Mouse (Mus musculus) embryonic facial prominence, embryonic 14.5 days (tissue): Measurements from ENCODE around the gene P4ha3. TPM values are rescaled to one million over a fixed set of nuclear protein-coding genes. Genes with fewer than 3 reads are reported as not detected.

Experiments
- ATAC-seq: fragments of 200-750 bp; cut with Nextera tagmentation; 2 replicates; pipeline ENCODE4 v1.8.0; 2017; ENCODE audit warnings: low read depth, moderate number of reproducible peaks, moderate TSS enrichment
- DNase-seq: peaks from one replicate; pipeline ENCODE4 v3.0.0-alpha.2; 2015; ENCODE audit warnings: low spot score
- H3K27ac ChIP-seq: fragments of 300-500 bp; sonication (generic); replicated peaks from 2 replicates; pipeline ENCODE4 v1.5.1; 2014; ENCODE audit warnings: low read depth, mild to moderate bottlenecking, low read length, moderate library complexity
- H3K27me3 ChIP-seq: fragments of 300-500 bp; sonication (generic); replicated peaks from 2 replicates; pipeline ENCODE4 v1.6.1; 2014; ENCODE audit warnings: low read length; ENCODE audit not compliant: control insufficient read depth, insufficient read depth
- H3K36me3 ChIP-seq: fragments of 300-500 bp; sonication (generic); 2 replicates; pipeline ENCODE4 v1.6.1; 2014; ENCODE audit warnings: low read length, mixed read lengths; ENCODE audit not compliant: control insufficient read depth, insufficient read depth
- H3K4me1 ChIP-seq: fragments of 300-500 bp; sonication (generic); 2 replicates; pipeline ENCODE4 v1.6.1; 2014; ENCODE audit warnings: antibody characterized with exemption, low read length; ENCODE audit not compliant: control insufficient read depth, insufficient read depth
- H3K4me2 ChIP-seq: fragments of 300-500 bp; sonication (generic); 2 replicates; pipeline ENCODE4 v1.6.1; 2014; ENCODE audit warnings: low read depth, mild to moderate bottlenecking, low read length, moderate library complexity, mixed read lengths
- H3K4me3 ChIP-seq: fragments of 300-500 bp; sonication (generic); 2 replicates; pipeline ENCODE4 v1.5.1; 2014; ENCODE audit warnings: low read depth, mild to moderate bottlenecking, low read length
- H3K9ac ChIP-seq: fragments of 300-500 bp; sonication (generic); 2 replicates; pipeline ENCODE4 v1.6.1; 2014; ENCODE audit warnings: low read depth, mild to moderate bottlenecking, low read length, moderate library complexity, mixed read lengths
- H3K9me3 ChIP-seq: fragments of 300-500 bp; sonication (generic); 2 replicates; pipeline ENCODE4 v1.6.1; 2016; ENCODE audit warnings: low read length; ENCODE audit not compliant: control insufficient read depth
- WGBS: fragments of 180-500 bp; shearing (Covaris S2); extraction: QIAGEN DNeasy Blood & Tissue Kit; methylation state at CpG from one replicate; pipeline ENCODE4 v1.1.7; 2014; 5-methylcytosine and 5-hydroxymethylcytosine counted together
- polyA plus RNA-seq: library from polyadenylated mRNA; unstranded; fragments of >200 nt; fragmentation: Nextera tagmentation; extraction: Ambion mirVana; gene quantifications from 2 replicates; pipeline ENCODE4 v1.2.1, GENCODE M21; 2014

P4ha3 gene
- polyA plus RNA-seq, 1 experiment from 2014 or later, result 24.5 TPM

- Histone ChIP-seq H3K9me3 (no peaks in the 10 kb centered on the region), H3K36me3 (peaks cover 17% of the 10 kb centered on the region; the same call in 1 of the 2 replicates), H3K27ac (peak overlapping the region; percentile 76), H3K9ac (no peak overlapping the region), H3K4me2 (no peak overlapping the region), H3K27me3 (no peaks in the 10 kb centered on the region), H3K4me1 (0 out of 2 replicates have a peak, but pooled peaks cover 17% of the 10 kb centered on the region), H3K4me3 (no peak overlapping the region)
- ATAC-seq (no peak), DNase-seq (no peak)
- WGBS, result 54% methylated on average over 6 of the region's 6 CpGs
Observed at GRCm38 (mm10) chr7:100309679-100310078, 24.4 kb downstream of the P4ha3 start.

DNA sequence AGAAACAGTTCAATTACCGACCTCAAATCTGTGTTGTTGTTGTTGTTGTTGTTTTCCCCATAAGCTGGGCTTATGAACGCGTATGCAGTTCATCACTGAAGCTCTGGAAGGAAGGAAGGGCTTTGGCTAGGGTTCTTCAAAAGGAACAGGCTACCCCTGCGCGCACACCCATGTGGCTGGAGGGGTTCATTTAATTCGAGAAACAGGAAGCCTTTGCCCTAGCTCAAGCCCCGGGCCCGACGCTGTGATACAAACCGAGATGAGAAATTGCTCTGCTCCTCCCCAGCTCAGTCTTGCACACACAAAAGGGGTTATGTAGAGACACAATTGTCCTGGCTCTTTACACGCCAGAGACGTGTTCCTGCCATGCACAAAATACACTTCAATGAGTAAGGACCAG, 25.0 kb downstream of the P4ha3 start:
- H3K27me3 ChIP-seq, result no peaks in the 10 kb centered on the region
- no peak for ATAC-seq
- H3K9me3 ChIP-seq, result no peaks in the 10 kb centered on the region
- peaks cover 23% of the 10 kb centered on the region; the same call in 1 of the 2 replicates for H3K36me3 ChIP-seq
- 64% methylated on average over 12 of the region's 12 CpGs for WGBS
- no peak overlapping the region for H3K4me3 ChIP-seq
- H3K4me1 ChIP-seq, result 0 out of 2 replicates have a peak, but pooled peaks cover 17% of the 10 kb centered on the region
- H3K4me2 ChIP-seq, result no peak overlapping the region
- DNase-seq, result no peak
- H3K27ac ChIP-seq, result peak overlapping the region; percentile 76
- H3K9ac ChIP-seq, result no peak overlapping the region

GRCm38 (mm10) chr7:100312716-100313115, 27.4 kb downstream of the P4ha3 start:
- no peak overlapping the region for H3K27ac ChIP-seq
- DNase-seq (no peak), ATAC-seq (no peak)
- peaks cover 40% of the 10 kb centered on the region for H3K36me3 ChIP-seq
- no peak overlapping the region for H3K4me3 ChIP-seq
- no peak overlapping the region for H3K9ac ChIP-seq
- WGBS, result 89% methylated on average over 4 of the region's 4 CpGs
- no peaks in the 10 kb centered on the region for H3K9me3 ChIP-seq
- H3K27me3 ChIP-seq, result no peaks in the 10 kb centered on the region
- H3K4me1 ChIP-seq, result 0 out of 2 replicates have a peak, but pooled peaks cover 17% of the 10 kb centered on the region
- H3K4me2 ChIP-seq, result no peak overlapping the region

GRCm38 (mm10) chr7:100316924-100317323, 31.6 kb downstream of the P4ha3 start:
- Histone ChIP-seq H3K27me3 (no peaks in the 10 kb centered on the region), H3K9me3 (no peaks in the 10 kb centered on the region), H3K9ac (no peak overlapping the region), H3K4me1 (no peaks in the 10 kb centered on the region), H3K4me2 (no peak overlapping the region), H3K27ac (no peak overlapping the region), H3K4me3 (no peak overlapping the region), H3K36me3 (peaks cover 58% of the 10 kb centered on the region)
- ATAC-seq, result no peak
- WGBS, result 86% methylated on average over 8 of the region's 8 CpGs
- DNase-seq, result no peak

GRCm38 (mm10) chr7:100317534-100317933, 32.2 kb downstream of the P4ha3 start:
- WGBS, result 89% methylated on average over 5 of the region's 5 CpGs
- ATAC-seq (no peak), DNase-seq (no peak)
- Histone ChIP-seq H3K4me1 (no peaks in the 10 kb centered on the region), H3K4me2 (no peak overlapping the region), H3K27me3 (no peaks in the 10 kb centered on the region), H3K9ac (no peak overlapping the region), H3K9me3 (no peaks in the 10 kb centered on the region), H3K27ac (no peak overlapping the region), H3K4me3 (no peak overlapping the region), H3K36me3 (peaks cover 58% of the 10 kb centered on the region)

DNA sequence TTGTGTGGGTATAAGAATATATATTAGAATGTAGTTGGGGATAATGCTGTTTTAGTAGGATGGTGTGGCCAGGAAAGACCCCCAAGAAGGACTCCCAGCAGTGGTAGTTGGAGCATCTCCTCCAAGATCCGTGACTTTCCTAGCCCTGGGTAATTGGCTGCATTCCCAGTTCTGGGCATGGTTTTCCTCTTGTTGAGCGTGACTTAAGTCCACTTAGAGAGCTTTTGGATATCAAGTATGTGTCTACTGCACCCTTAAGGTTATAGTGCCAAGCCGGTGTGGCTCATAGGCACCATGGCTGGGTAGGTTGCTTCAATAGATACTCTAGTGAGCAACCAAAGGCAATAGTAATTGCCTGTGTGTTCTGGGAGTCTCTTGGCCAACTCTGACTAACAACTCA, 38.4 kb downstream of the P4ha3 start:
- H3K9ac ChIP-seq, result no peak overlapping the region
- ATAC-seq (no peak), DNase-seq (no peak)
- H3K4me3 ChIP-seq, result no peak overlapping the region
- no peaks in the 10 kb centered on the region for H3K27me3 ChIP-seq
- no peak overlapping the region for H3K4me2 ChIP-seq
- no peak overlapping the region for H3K27ac ChIP-seq
- H3K4me1 ChIP-seq, result no peaks in the 10 kb centered on the region; the same call in 1 of the 2 replicates
- peaks cover 53% of the 10 kb centered on the region for H3K36me3 ChIP-seq
- 64% methylated on average over 3 of the region's 3 CpGs for WGBS
- no peaks in the 10 kb centered on the region for H3K9me3 ChIP-seq

DNA sequence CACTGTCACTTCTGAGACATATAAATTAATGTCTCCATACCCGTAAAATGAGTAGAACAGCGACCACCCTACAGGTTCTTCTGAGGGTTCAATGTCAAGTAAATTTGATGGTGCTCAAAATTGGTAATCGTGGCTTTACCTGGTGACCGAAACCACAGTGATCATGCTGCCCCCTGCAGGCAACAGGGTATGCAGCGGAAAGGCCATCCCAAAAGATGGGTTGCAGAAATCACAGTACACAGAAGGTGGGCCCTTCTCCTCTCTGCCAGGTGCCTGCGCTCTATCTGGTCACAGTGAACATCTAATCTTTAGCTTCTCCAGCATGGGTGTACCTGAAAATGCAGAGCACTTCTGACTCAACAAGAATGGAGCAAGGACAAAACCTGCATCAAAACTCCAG, 40.2 kb downstream of the P4ha3 start:
- peaks cover 50% of the 10 kb centered on the region for H3K36me3 ChIP-seq
- ATAC-seq (no peak), DNase-seq (peak; percentile 27)
- WGBS, result 72% methylated on average over 6 of the region's 6 CpGs
- no peaks in the 10 kb centered on the region; the same call in 1 of the 2 replicates for H3K4me1 ChIP-seq
- no peak overlapping the region for H3K9ac ChIP-seq
- H3K9me3 ChIP-seq, result no peaks in the 10 kb centered on the region
- H3K4me2 ChIP-seq, result no peak overlapping the region
- no peaks in the 10 kb centered on the region for H3K27me3 ChIP-seq
- no peak overlapping the region for H3K27ac ChIP-seq
- no peak overlapping the region for H3K4me3 ChIP-seq

DNA sequence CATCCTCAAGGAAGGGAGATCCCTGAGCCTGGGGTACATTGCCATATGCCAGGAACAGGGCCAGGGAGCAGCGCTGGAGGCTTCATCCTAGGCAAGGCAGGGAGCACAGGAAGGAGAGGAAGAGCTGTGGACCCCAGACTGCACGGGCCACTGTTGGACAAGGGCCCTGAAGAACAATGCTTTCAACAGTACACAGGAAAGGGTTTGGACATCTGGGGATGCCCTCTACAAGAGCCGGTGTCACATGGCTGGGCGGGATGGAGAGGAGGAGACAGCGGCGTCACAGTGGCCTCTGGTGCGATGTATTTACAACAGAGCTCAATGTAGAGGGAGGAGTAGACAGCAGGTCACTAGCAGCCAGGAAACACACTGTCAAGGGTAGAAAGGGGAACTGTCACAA, 42.2 kb downstream of the P4ha3 start:
- Histone ChIP-seq H3K9me3 (no peaks in the 10 kb centered on the region), H3K9ac (no peak overlapping the region), H3K4me3 (no peak overlapping the region), H3K36me3 (peaks cover 64% of the 10 kb centered on the region), H3K4me1 (no peaks in the 10 kb centered on the region; the same call in 1 of the 2 replicates), H3K27ac (no peak overlapping the region), H3K4me2 (no peak overlapping the region), H3K27me3 (no peaks in the 10 kb centered on the region)
- ATAC-seq, result no peak
- no peak for DNase-seq
- 87% methylated on average over 7 of the region's 7 CpGs for WGBS

- peaks cover 74% of the 10 kb centered on the region for H3K36me3 ChIP-seq
- ATAC-seq, result no peak
- 90% methylated on average over 4 of the region's 4 CpGs for WGBS
Observed at GRCm38 (mm10) chr7:100328636-100329035, 43.3 kb downstream of the P4ha3 start.

More at GRCm38 (mm10) chr7:100328636-100329035, 43.3 kb downstream of the P4ha3 start:
- Histone ChIP-seq H3K27me3 (no peaks in the 10 kb centered on the region), H3K4me3 (no peak overlapping the region), H3K9ac (no peak overlapping the region), H3K9me3 (no peaks in the 10 kb centered on the region), H3K4me2 (no peak overlapping the region), H3K27ac (no peak overlapping the region), H3K4me1 (no peaks in the 10 kb centered on the region; the same call in 1 of the 2 replicates)
- no peak for DNase-seq
